Mouse (Mus musculus) CD4-positive, CD25-positive, alpha-beta regulatory T cell, adult 2 months (primary cell): Measurements from ENCODE around the gene Acly.

ENCODE experiments used
- DNase-seq: peaks from one replicate; pipeline ENCODE4 v3.0.0-alpha.2; 2012; ENCODE audit warnings: low read depth, low spot score

Gene Acly

GRCm38 (mm10) chr11:100510556-100510955 lies 17.2 kb downstream of the Acly start:
- DNase-seq: no peak

GRCm38 (mm10) chr11:100505997-100506396 lies 21.8 kb downstream of the Acly start:
- DNase-seq: no peak

GRCm38 (mm10) chr11:100504990-100505660 lies 22.7 kb downstream of the Acly start:
- no peak for DNase-seq

GRCm38 (mm10) chr11:100501321-100501720 lies 26.5 kb downstream of the Acly start:
- no peak for DNase-seq

GRCm38 (mm10) chr11:100500651-100501050 lies 27.1 kb downstream of the Acly start:
- DNase-seq: no peak

- DNase-seq: no peak
Measured at GRCm38 (mm10) chr11:100500241-100500640, 27.6 kb downstream of the Acly start.

GRCm38 (mm10) chr11:100493771-100494170 lies 34.0 kb downstream of the Acly start:
- DNase-seq: peak; percentile 21

GRCm38 (mm10) chr11:100490951-100491350 lies 36.8 kb downstream of the Acly start:
- peak; percentile 55 for DNase-seq

- DNase-seq: peak; percentile 78
Measured at GRCm38 (mm10) chr11:100485801-100486538, 41.8 kb downstream of the Acly start.

GRCm38 (mm10) chr11:100484461-100484860 lies 43.3 kb downstream of the Acly start:
- DNase-seq: no peak

GRCm38 (mm10) chr11:100479152-100479551 lies 48.6 kb downstream of the Acly start:
- DNase-seq: no peak

GRCm38 (mm10) chr11:100476281-100476680 lies 51.5 kb downstream of the Acly start:
- no peak for DNase-seq

GRCm38 (mm10) chr11:100472935-100473295 lies 54.9 kb downstream of the Acly start:
- no peak for DNase-seq

GRCm38 (mm10) chr11:100472197-100472934 lies 55.4 kb downstream of the Acly start, which contains the start of gene Klhl11:
Gene Klhl11, minus strand, starts transcription at chr11:100472741.
- DNase-seq: peak; percentile 96

- no peak for DNase-seq
Measured at GRCm38 (mm10) chr11:100471352-100472196, 56.2 kb downstream of the Acly start.

- no peak for DNase-seq
Measured at GRCm38 (mm10) chr11:100465833-100466232, 62.0 kb downstream of the Acly start.

- no peak for DNase-seq
Measured at GRCm38 (mm10) chr11:100465229-100465792, 62.5 kb downstream of the Acly start.

- DNase-seq: no peak
Measured at GRCm38 (mm10) chr11:100462699-100463098, 65.1 kb downstream of the Acly start.

- DNase-seq: no peak
Measured at GRCm38 (mm10) chr11:100457711-100458110, 70.1 kb downstream of the Acly start.

GRCm38 (mm10) chr11:100457247-100457646 lies 70.6 kb downstream of the Acly start:
- no peak for DNase-seq

- no peak for DNase-seq
Measured at GRCm38 (mm10) chr11:100442625-100443024, 85.2 kb downstream of the Acly start.
